Mouse (Mus musculus): ENCODE measurements at regions not wholly inside any gene's neighbourhood (a gene's known extent, or its start where the extent isn't known, plus 50 kb on each side); places are given as distances from the start of the nearest gene placed in this dataset.
A peak's percentile ranks its signal among the peaks of the same experiment; 100 is the strongest.

DNA sequence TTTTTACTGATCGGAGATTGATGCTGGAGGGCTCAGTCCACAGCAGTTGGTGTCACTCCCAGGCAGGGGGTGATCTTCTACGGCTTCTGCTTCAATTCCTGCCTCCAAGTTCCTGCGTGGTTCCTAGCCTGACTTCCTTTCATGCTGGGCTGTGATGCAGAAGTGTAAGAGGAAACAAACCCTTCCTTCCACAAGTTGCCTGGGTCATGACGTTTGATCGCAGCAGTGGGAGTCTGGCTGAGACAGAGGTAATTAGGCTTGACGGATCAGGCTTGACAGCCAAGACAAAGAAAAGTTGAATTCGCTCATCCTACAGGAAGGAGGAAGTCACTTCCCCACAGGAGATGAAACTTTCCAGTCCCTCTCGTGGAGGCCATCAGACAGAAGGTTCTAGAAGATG lies 77.2 kb upstream of the Ralgps2 start:
- Histone ChIP-seq H3K4me1 (replicated peaks; ENCODE audit: control insufficient read depth, insufficient read depth, low read length) (no peaks in the 10 kb centered on the region), H3K36me3 (replicated peaks; ENCODE audit: control insufficient read depth, insufficient read depth) (no peaks in the 10 kb centered on the region), H3K9me3 (ENCODE audit: control insufficient read depth, low read length) (no peaks in the 10 kb centered on the region), H3K9ac (no peak overlapping the region), H3K27ac (no peak overlapping the region), H3K4me3 (replicated peaks; ENCODE audit: low read length) (no peak overlapping the region), H3K27me3 (ENCODE audit: control insufficient read depth, insufficient read depth, low read length) (no peaks in the 10 kb centered on the region), H3K4me2 (replicated peaks) (no peak overlapping the region)
- no peak for ATAC-seq (ENCODE audit: low FRiP score)
- DNase-seq (ENCODE audit: low spot score) = peak; percentile 43
- 20% methylated on average over 8 of the region's 8 CpGs for WGBS

- Histone ChIP-seq H3K36me3 (replicated peaks; ENCODE audit: control insufficient read depth, insufficient read depth) (no peaks in the 10 kb centered on the region), H3K4me2 (replicated peaks) (no peak overlapping the region), H3K4me3 (replicated peaks; ENCODE audit: low read length) (no peak overlapping the region), H3K9me3 (ENCODE audit: control insufficient read depth, low read length) (no peaks in the 10 kb centered on the region), H3K9ac (no peak overlapping the region), H3K4me1 (replicated peaks; ENCODE audit: control insufficient read depth, insufficient read depth, low read length) (no peaks in the 10 kb centered on the region), H3K27me3 (ENCODE audit: control insufficient read depth, insufficient read depth, low read length) (no peaks in the 10 kb centered on the region), H3K27ac (no peak overlapping the region)
- no peak for DNase-seq (ENCODE audit: low spot score)
- no peak for ATAC-seq (ENCODE audit: low FRiP score)
- WGBS = 90% methylated on average over 17 of the region's 17 CpGs
Measured at GRCm38 (mm10) chr1:157014532-157015497, 75.4 kb upstream of the Ralgps2 start.

DNA sequence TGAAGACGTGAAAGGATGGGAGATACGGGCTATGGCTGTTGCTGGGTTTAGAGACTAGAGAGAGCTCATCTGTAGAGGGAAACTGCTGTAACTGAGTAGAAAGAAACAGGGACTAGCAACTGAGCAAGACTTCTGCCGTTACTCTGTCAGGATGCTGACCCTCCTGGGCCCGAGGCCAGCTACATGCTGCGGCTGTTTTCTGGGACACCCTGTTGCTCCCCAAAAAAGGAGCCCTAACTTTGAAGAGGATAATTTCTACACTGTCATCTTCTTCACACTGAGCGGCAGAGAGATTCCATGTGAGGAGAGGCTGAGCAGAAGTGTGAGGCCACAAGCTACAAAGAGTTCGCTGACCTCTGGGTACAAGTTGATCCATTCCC lies 74.2 kb upstream of the Ralgps2 start:
- no peak for ATAC-seq (ENCODE audit: low FRiP score)
- Histone ChIP-seq H3K36me3 (replicated peaks; ENCODE audit: control insufficient read depth, insufficient read depth) (no peaks in the 10 kb centered on the region), H3K9ac (no peak overlapping the region), H3K27ac (no peak overlapping the region), H3K4me1 (replicated peaks; ENCODE audit: control insufficient read depth, insufficient read depth, low read length) (no peaks in the 10 kb centered on the region), H3K27me3 (ENCODE audit: control insufficient read depth, insufficient read depth, low read length) (no peaks in the 10 kb centered on the region), H3K4me3 (replicated peaks; ENCODE audit: low read length) (no peak overlapping the region), H3K9me3 (ENCODE audit: control insufficient read depth, low read length) (no peaks in the 10 kb centered on the region), H3K4me2 (replicated peaks) (no peak overlapping the region)
- WGBS = 73% methylated on average over 7 of the region's 7 CpGs
- no peak for DNase-seq (ENCODE audit: low spot score)

GRCm38 (mm10) chr1:157012950-157013668 lies 73.7 kb upstream of the Ralgps2 start:
- no peak overlapping the region for H3K4me2 ChIP-seq (replicated peaks)

DNA sequence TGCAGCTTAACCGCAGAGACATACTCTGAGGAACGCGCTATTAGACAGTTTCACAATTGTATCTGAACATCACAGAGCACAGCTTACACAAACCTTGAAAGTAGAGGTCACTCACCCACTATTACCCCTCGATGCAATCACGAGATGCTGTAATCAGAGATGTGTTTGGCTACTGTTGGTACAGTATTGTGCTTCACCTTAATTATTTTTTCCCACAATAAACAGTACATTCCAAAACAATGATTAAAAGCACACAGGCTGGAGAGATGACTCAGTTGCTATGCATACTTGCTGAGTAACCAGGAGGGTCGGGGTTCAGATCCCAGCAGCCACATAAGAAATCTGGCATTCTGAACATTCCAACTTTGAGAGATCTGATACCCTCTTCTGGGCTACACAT lies 71.8 kb upstream of the Ralgps2 start:
- Histone ChIP-seq H3K27ac (no peak overlapping the region), H3K9ac (no peak overlapping the region), H3K4me2 (replicated peaks) (no peak overlapping the region), H3K4me1 (replicated peaks; ENCODE audit: control insufficient read depth, insufficient read depth, low read length) (no peaks in the 10 kb centered on the region), H3K27me3 (ENCODE audit: control insufficient read depth, insufficient read depth, low read length) (no peaks in the 10 kb centered on the region), H3K9me3 (ENCODE audit: control insufficient read depth, low read length) (no peaks in the 10 kb centered on the region), H3K36me3 (replicated peaks; ENCODE audit: control insufficient read depth, insufficient read depth) (no peaks in the 10 kb centered on the region), H3K4me3 (replicated peaks; ENCODE audit: low read length) (no peak overlapping the region)
- DNase-seq (ENCODE audit: low spot score) (no peak), ATAC-seq (ENCODE audit: low FRiP score) (no peak)
- WGBS = 92% methylated on average over 6 of the region's 6 CpGs

More at GRCm38 (mm10) chr1:157012950-157013668, 73.7 kb upstream of the Ralgps2 start:
- H3K4me3 ChIP-seq (replicated peaks; ENCODE audit: low read length) = no peak overlapping the region
- no peak overlapping the region for H3K9ac ChIP-seq
- H3K9me3 ChIP-seq (ENCODE audit: control insufficient read depth, low read length) = no peaks in the 10 kb centered on the region
- DNase-seq (ENCODE audit: low spot score) = no peak
- 82% methylated on average over 7 of the region's 7 CpGs for WGBS
- no peaks in the 10 kb centered on the region for H3K36me3 ChIP-seq (replicated peaks; ENCODE audit: control insufficient read depth, insufficient read depth)
- no peak for ATAC-seq (ENCODE audit: low FRiP score)
- no peaks in the 10 kb centered on the region for H3K27me3 ChIP-seq (ENCODE audit: control insufficient read depth, insufficient read depth, low read length)
- H3K4me1 ChIP-seq (replicated peaks; ENCODE audit: control insufficient read depth, insufficient read depth, low read length) = no peaks in the 10 kb centered on the region
- H3K27ac ChIP-seq = no peak overlapping the region

DNA sequence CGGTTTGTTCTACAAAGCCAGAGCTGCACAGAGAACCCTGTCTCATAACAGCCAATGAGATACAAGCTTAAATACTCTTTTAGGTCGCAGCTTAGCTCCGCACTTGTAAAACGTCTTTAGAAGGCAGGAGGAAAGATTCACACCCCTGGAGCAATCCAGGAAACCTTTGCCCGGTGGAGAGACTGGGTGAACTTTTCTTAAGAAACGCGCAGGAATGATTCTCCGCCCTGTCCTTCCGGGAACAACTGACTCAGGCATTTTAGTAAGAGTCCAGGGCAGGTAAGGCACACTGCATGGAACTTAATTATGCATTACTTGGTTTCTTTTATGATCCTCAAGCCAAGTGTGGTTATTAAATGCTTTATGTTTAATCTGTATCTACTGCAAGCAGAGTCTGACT lies 70.0 kb upstream of the Ralgps2 start:
- H3K4me1 ChIP-seq (replicated peaks; ENCODE audit: control insufficient read depth, insufficient read depth, low read length) = no peaks in the 10 kb centered on the region
- DNase-seq (ENCODE audit: low spot score) = no peak
- no peaks in the 10 kb centered on the region for H3K27me3 ChIP-seq (ENCODE audit: control insufficient read depth, insufficient read depth, low read length)
- no peaks in the 10 kb centered on the region for H3K36me3 ChIP-seq (replicated peaks; ENCODE audit: control insufficient read depth, insufficient read depth)
- H3K9me3 ChIP-seq (ENCODE audit: control insufficient read depth, low read length) = no peaks in the 10 kb centered on the region
- no peak overlapping the region for H3K27ac ChIP-seq
- H3K4me3 ChIP-seq (replicated peaks; ENCODE audit: low read length) = no peak overlapping the region
- ATAC-seq (ENCODE audit: low FRiP score) = no peak
- 84% methylated on average over 9 of the region's 9 CpGs for WGBS
- no peak overlapping the region for H3K4me2 ChIP-seq (replicated peaks)
- no peak overlapping the region for H3K9ac ChIP-seq

DNA sequence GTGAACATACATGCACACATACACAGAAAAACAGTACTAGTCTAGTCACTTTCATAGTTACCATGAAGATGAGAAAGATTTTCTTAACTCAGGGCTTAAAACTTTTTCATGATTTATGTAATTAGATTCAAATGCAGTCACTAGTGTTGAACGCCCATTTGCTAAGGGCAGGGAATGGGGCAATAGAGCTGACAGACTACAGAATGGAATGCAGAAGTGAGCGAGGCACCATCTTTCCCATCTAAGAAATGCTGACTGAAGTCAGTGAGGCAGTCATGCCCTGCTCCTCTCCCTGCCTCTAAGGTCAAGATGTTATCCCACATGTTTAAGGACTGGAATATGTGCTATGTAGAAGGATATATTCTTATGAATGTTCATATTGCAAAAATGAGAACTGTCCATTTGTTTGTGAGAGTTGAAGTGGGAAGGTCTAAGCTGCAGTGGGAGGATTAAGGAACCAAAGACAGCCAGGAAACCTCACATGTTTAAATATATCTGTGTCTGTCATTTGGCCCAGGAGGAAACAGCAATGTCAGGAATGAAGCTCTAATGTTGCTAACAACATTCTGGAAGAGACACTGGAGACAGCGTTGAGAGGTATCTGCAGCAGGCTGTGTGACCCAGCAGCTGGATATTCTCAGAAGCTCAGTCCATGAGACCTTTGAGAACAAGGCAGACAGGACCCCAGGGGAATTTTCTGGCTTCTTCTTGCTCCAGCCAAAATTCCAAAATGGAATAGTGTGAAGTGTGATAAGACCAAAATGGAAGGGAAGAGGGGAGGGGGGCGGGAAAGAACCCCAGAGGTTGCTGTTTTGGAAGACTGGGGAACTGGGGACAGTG lies 68.7 kb upstream of the Ralgps2 start:
- no peak for ATAC-seq (ENCODE audit: low FRiP score)

GRCm38 (mm10) chr1:157004312-157005074 lies 65.1 kb upstream of the Ralgps2 start:
- 89% methylated on average over 16 of the region's 16 CpGs for WGBS
- H3K9ac ChIP-seq = no peak overlapping the region
- DNase-seq (ENCODE audit: low spot score) (no peak), ATAC-seq (ENCODE audit: low FRiP score) (no peak)
- no peaks in the 10 kb centered on the region for H3K36me3 ChIP-seq (replicated peaks; ENCODE audit: control insufficient read depth, insufficient read depth)
- no peaks in the 10 kb centered on the region for H3K27me3 ChIP-seq (ENCODE audit: control insufficient read depth, insufficient read depth, low read length)
- H3K9me3 ChIP-seq (ENCODE audit: control insufficient read depth, low read length) = no peaks in the 10 kb centered on the region
- H3K4me3 ChIP-seq (replicated peaks; ENCODE audit: low read length) = no peak overlapping the region
- no peak overlapping the region for H3K27ac ChIP-seq
- no peak overlapping the region for H3K4me2 ChIP-seq (replicated peaks)
- H3K4me1 ChIP-seq (replicated peaks; ENCODE audit: control insufficient read depth, insufficient read depth, low read length) = peaks cover 3% of the 10 kb centered on the region; the same call in 1 of the 2 replicates

More for the DNA sequence above, 68.7 kb upstream of the Ralgps2 start:
- Histone ChIP-seq H3K27ac (no peak overlapping the region), H3K9ac (no peak overlapping the region), H3K9me3 (ENCODE audit: control insufficient read depth, low read length) (no peaks in the 10 kb centered on the region), H3K27me3 (ENCODE audit: control insufficient read depth, insufficient read depth, low read length) (no peaks in the 10 kb centered on the region), H3K36me3 (replicated peaks; ENCODE audit: control insufficient read depth, insufficient read depth) (no peaks in the 10 kb centered on the region), H3K4me3 (replicated peaks; ENCODE audit: low read length) (no peak overlapping the region), H3K4me2 (replicated peaks) (no peak overlapping the region), H3K4me1 (replicated peaks; ENCODE audit: control insufficient read depth, insufficient read depth, low read length) (no peaks in the 10 kb centered on the region)
- WGBS = 90% methylated on average over 4 of the region's 4 CpGs
- DNase-seq (ENCODE audit: low spot score) = no peak

Measured in hindbrain, embryonic 14.5 days (tissue).